Mouse (Mus musculus) G1E (cell line): ENCODE data around the gene Wars. TPM values are rescaled to one million over a fixed set of nuclear protein-coding genes. Genes with fewer than 3 reads are reported as not detected.

Experiments used
- ATAC-seq: 2 replicates; pipeline ENCODE4 v1.8.0; 2016; ENCODE audit warnings: mild to moderate bottlenecking; ENCODE audit not compliant: insufficient number of reproducible peaks, poor library complexity, low FRiP score, severe bottlenecking; ENCODE audit errors: extremely low read depth
- DNase-seq: peaks from one replicate; pipeline ENCODE4 v3.0.0; 2012; ENCODE audit warnings: low spot score
- H3K27me3 ChIP-seq: 2 replicates; pipeline ENCODE4 v1.6.1; 2012; ENCODE audit warnings: mild to moderate bottlenecking, low read length, inconsistent platforms; ENCODE audit not compliant: insufficient read depth
- H3K36me3 ChIP-seq: replicated peaks from 2 replicates; pipeline ENCODE3; 2012; ENCODE audit warnings: mild to moderate bottlenecking, inconsistent platforms
- H3K4me1 ChIP-seq: 2 replicates; pipeline ENCODE4 v1.6.1; 2012; ENCODE audit warnings: low read depth, low read length, inconsistent platforms, mixed read lengths; ENCODE audit not compliant: insufficient read depth
- H3K4me3 ChIP-seq: 2 replicates; pipeline ENCODE4 v1.5.1; 2012; ENCODE audit warnings: low read depth, mild to moderate bottlenecking, inconsistent platforms, low read length, moderate library complexity, mixed read lengths
- H3K9me3 ChIP-seq: replicated peaks from 2 replicates; pipeline ENCODE4 v1.6.1; 2012; ENCODE audit warnings: inconsistent platforms
- CTCF ChIP-seq: IDR thresholded peaks from 2 replicates; pipeline ENCODE4 v1.5.1; 2012; ENCODE audit warnings: low read depth, low read length, inconsistent platforms, mixed read lengths
- GATA1 ChIP-seq: IDR thresholded peaks from 2 replicates; pipeline ENCODE4 v1.6.1; 2012; ENCODE audit warnings: borderline replicate concordance, low read length, inconsistent platforms, mixed read lengths
- GATA2 ChIP-seq: IDR thresholded peaks from 2 replicates; pipeline ENCODE4 v1.6.1; 2012; ENCODE audit warnings: low read depth, low read length, inconsistent platforms, borderline replicate concordance
- POLR2AphosphoS5 ChIP-seq: IDR thresholded peaks from 2 replicates; pipeline ENCODE4 v1.6.1; 2012; ENCODE audit warnings: low read depth, low read length, inconsistent platforms; ENCODE audit not compliant: insufficient replicate concordance
- TAL1 ChIP-seq: conservative IDR thresholded peaks from 2 replicates; pipeline ENCODE4 v1.6.1; 2012; ENCODE audit warnings: low read depth, low read length, inconsistent platforms, mixed read lengths
- polyA plus RNA-seq: library from polyadenylated mRNA; stranded (reverse); fragments of >175 nt; gene quantifications from 2 replicates; pipeline ENCODE4 v1.2.3, GENCODE M21; 2012
- total RNA-seq, 2 experiments: library from RNA; stranded (forward) in 1 of 2; stranded (reverse) in 1 of 2; fragments of 200-1000 nt in 1 of 2; fragments of >200 nt in 1 of 2; fragmentation: Nextera tagmentation in 1 of 2; gene quantifications; 2 replicates each; pipeline ENCODE4 v1.2.3; 2014 to 2017

Gene Wars
- total and polyA plus RNA-seq, 3 experiments: 62.1 to 81.0 (median 78.3) TPM

GRCm38 (mm10) chr12:108834337-108834736 lies 59.6 kb downstream of the Wars start:
- H3K4me3 ChIP-seq: no peak overlapping the region
- H3K36me3 ChIP-seq: peaks cover 81% of the 10 kb centered on the region
- H3K27me3 ChIP-seq: no peaks in the 10 kb centered on the region
- no peak for DNase-seq
- ATAC-seq: no peak
- peaks cover 30% of the 10 kb centered on the region for H3K4me1 ChIP-seq
- no peaks in the 10 kb centered on the region; the same call in 1 of the 2 replicates for H3K9me3 ChIP-seq
- no peak for TF ChIP-seq GATA1
- TF ChIP-seq GATA2: no peak
- TF ChIP-seq POLR2AphosphoS5: no peak
- no peak for TF ChIP-seq TAL1
- TF ChIP-seq CTCF: no peak

- peaks cover 87% of the 10 kb centered on the region for H3K36me3 ChIP-seq
- ATAC-seq (no peak), DNase-seq (no peak)
- H3K27me3 ChIP-seq: no peaks in the 10 kb centered on the region
- no peaks in the 10 kb centered on the region; the same call in 1 of the 2 replicates for H3K9me3 ChIP-seq
- peaks cover 30% of the 10 kb centered on the region for H3K4me1 ChIP-seq
- no peak for TF ChIP-seq POLR2AphosphoS5
- no peak for TF ChIP-seq GATA2
- no peak for TF ChIP-seq TAL1
- TF ChIP-seq GATA1: no peak
- TF ChIP-seq CTCF: no peak
- H3K4me3 ChIP-seq: no peak overlapping the region
Observed at GRCm38 (mm10) chr12:108833408-108833807, 60.6 kb downstream of the Wars start.

- H3K27me3 ChIP-seq: no peaks in the 10 kb centered on the region
- TF ChIP-seq TAL1: no peak
- TF ChIP-seq GATA1: no peak
- TF ChIP-seq POLR2AphosphoS5: no peak
- no peak for TF ChIP-seq GATA2
- no peak for TF ChIP-seq CTCF
- H3K4me1 ChIP-seq: peaks cover 30% of the 10 kb centered on the region
- DNase-seq (no peak), ATAC-seq (no peak)
- no peaks in the 10 kb centered on the region; the same call in 1 of the 2 replicates for H3K9me3 ChIP-seq
- H3K36me3 ChIP-seq: peaks cover 87% of the 10 kb centered on the region
- H3K4me3 ChIP-seq: no peak overlapping the region
Observed at GRCm38 (mm10) chr12:108832851-108833250, 61.1 kb downstream of the Wars start.

GRCm38 (mm10) chr12:108831966-108832643 lies 61.9 kb downstream of the Wars start:
- DNase-seq (no peak), ATAC-seq (no peak)
- TF ChIP-seq TAL1 (no peak), GATA1 (no peak), POLR2AphosphoS5 (no peak)
- Histone ChIP-seq H3K27me3 (no peaks in the 10 kb centered on the region), H3K4me1 (peaks cover 23% of the 10 kb centered on the region), H3K36me3 (peaks cover 87% of the 10 kb centered on the region), H3K4me3 (no peak overlapping the region), H3K9me3 (peaks cover under 1% of the 10 kb centered on the region; the same call in 1 of the 2 replicates)

- Histone ChIP-seq H3K27me3 (no peaks in the 10 kb centered on the region), H3K4me1 (peaks cover 6% of the 10 kb centered on the region), H3K4me3 (no peak overlapping the region), H3K36me3 (peaks cover 97% of the 10 kb centered on the region), H3K9me3 (peaks cover 7% of the 10 kb centered on the region; the same call in 1 of the 2 replicates)
- TF ChIP-seq GATA2: no peak
- no peak for TF ChIP-seq GATA1
- no peak for TF ChIP-seq POLR2AphosphoS5
- no peak for TF ChIP-seq CTCF
- TF ChIP-seq TAL1: no peak
- no peak for DNase-seq
- no peak for ATAC-seq
Observed at GRCm38 (mm10) chr12:108830358-108830757, 63.6 kb downstream of the Wars start.

- ATAC-seq: no peak
- H3K36me3 ChIP-seq: peaks cover 97% of the 10 kb centered on the region
Observed at GRCm38 (mm10) chr12:108829636-108830035, 64.3 kb downstream of the Wars start.

GRCm38 (mm10) chr12:108827641-108828040 lies 66.3 kb downstream of the Wars start:
- Histone ChIP-seq H3K9me3 (peaks cover 7% of the 10 kb centered on the region; the same call in 1 of the 2 replicates), H3K4me1 (no peaks in the 10 kb centered on the region; the same call in 1 of the 2 replicates), H3K27me3 (no peaks in the 10 kb centered on the region), H3K4me3 (no peak overlapping the region), H3K36me3 (peaks cover 91% of the 10 kb centered on the region)
- DNase-seq (no peak), ATAC-seq (no peak)
- no peak for TF ChIP-seq POLR2AphosphoS5

More at GRCm38 (mm10) chr12:108829636-108830035, 64.3 kb downstream of the Wars start:
- TF ChIP-seq TAL1: no peak
- no peak for TF ChIP-seq GATA1
- TF ChIP-seq POLR2AphosphoS5: no peak
- no peak for TF ChIP-seq CTCF
- no peak for TF ChIP-seq GATA2
- H3K27me3 ChIP-seq: no peaks in the 10 kb centered on the region
- DNase-seq: no peak
- peaks cover 7% of the 10 kb centered on the region; the same call in 1 of the 2 replicates for H3K9me3 ChIP-seq
- H3K4me3 ChIP-seq: no peak overlapping the region
- no peaks in the 10 kb centered on the region; the same call in 1 of the 2 replicates for H3K4me1 ChIP-seq
